Mouse (Mus musculus): Measurements from ENCODE around the gene Cenpa. TPM values are rescaled to one million over a fixed set of nuclear protein-coding genes. Genes with fewer than 3 reads are reported as not detected.

The Cenpa gene
- polyA plus RNA-seq, 1 experiment from 2014 or later: 409 TPM

DNA sequence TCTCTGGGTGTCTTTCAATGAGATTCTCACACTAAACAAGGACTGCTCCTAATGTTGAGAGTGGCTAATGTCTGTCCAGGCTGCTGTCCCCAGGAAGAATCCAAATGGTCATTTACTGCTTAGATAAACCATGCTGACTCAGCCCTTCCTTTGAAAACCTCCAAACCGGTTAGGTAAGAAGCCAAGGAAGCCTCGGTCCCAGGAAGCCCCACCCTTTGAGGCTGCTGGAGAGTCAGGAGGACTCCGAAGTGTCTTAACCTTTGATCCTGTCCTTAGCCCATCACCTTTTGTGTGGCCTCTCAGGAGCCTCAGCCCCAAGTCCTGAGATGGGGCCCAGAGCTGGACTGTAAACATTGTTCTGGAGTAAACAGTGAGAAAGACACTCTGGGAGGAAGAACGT, 17.0 kb upstream of the Cenpa start:
- H3K4me1 ChIP-seq (replicated peaks): peaks cover 22% of the 10 kb centered on the region
- WGBS: 75% methylated on average over 4 of the region's 4 CpGs
- peaks cover under 1% of the 10 kb centered on the region; the same call in 1 of the 2 replicates for H3K27me3 ChIP-seq (ENCODE audit: insufficient read depth, poor library complexity, severe bottlenecking)
- no peak overlapping the region for H3K4me3 ChIP-seq
- peaks cover 21% of the 10 kb centered on the region for H3K36me3 ChIP-seq
- no peak for DNase-seq (ENCODE audit: low spot score)
- no peak overlapping the region for H3K27ac ChIP-seq
- H3K9me3 ChIP-seq: no peaks in the 10 kb centered on the region

DNA sequence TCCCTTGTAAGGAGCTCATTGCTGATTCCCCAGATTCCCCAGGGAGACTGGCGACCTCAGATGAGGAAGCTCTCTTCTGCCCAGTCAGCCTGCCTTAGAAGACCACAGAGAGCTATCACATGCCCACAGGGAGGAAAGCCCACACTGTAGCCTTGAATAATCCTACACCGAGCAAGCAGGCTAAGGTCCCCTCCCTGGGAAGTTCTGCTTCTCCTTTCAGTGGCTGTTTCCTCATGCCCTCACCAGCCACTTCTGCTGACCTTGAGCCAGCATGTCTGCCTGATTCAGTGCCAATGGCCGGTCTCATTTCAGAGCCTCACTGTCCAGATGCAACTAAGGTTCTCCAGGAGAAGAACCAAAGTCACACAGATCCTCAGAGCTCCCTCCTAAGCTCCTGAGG, 15.8 kb upstream of the Cenpa start:
- no peak overlapping the region for H3K27ac ChIP-seq
- H3K9me3 ChIP-seq: no peaks in the 10 kb centered on the region
- WGBS: 84% methylated on average over 3 of the region's 3 CpGs
- H3K4me3 ChIP-seq: no peak overlapping the region
- H3K36me3 ChIP-seq: peaks cover 33% of the 10 kb centered on the region
- H3K27me3 ChIP-seq (ENCODE audit: insufficient read depth, poor library complexity, severe bottlenecking): no peaks in the 10 kb centered on the region
- no peak for DNase-seq (ENCODE audit: low spot score)
- H3K4me1 ChIP-seq (replicated peaks): peaks cover 22% of the 10 kb centered on the region

DNA sequence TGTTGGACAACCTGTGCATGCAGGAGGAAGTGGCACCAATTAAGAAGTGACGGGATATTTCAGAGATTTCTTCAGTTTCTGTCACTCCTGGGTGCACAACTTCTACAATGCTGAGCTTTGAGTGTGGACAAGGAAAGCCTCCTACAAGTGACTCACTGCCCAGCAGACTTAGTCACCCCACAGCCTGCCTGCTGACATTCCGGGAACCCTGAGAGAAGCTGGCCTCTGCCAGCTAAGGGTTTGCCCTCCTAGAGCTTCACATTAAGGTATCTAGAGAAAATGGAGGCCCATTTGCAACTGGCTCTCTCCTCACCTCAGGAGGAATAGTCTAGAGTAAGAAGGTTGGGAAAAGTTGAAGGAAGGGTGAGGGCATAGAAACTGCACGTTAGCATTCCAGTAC, 15.0 kb upstream of the Cenpa start:
- H3K36me3 ChIP-seq: peaks cover 41% of the 10 kb centered on the region
- no peak overlapping the region for H3K4me3 ChIP-seq
- no peak overlapping the region for H3K27ac ChIP-seq
- H3K4me1 ChIP-seq (replicated peaks): peaks cover 22% of the 10 kb centered on the region
- H3K9me3 ChIP-seq: no peaks in the 10 kb centered on the region
- WGBS: 92% methylated on average over 3 of the region's 3 CpGs
- DNase-seq (ENCODE audit: low spot score): no peak
- H3K27me3 ChIP-seq (ENCODE audit: insufficient read depth, poor library complexity, severe bottlenecking): no peaks in the 10 kb centered on the region

DNA sequence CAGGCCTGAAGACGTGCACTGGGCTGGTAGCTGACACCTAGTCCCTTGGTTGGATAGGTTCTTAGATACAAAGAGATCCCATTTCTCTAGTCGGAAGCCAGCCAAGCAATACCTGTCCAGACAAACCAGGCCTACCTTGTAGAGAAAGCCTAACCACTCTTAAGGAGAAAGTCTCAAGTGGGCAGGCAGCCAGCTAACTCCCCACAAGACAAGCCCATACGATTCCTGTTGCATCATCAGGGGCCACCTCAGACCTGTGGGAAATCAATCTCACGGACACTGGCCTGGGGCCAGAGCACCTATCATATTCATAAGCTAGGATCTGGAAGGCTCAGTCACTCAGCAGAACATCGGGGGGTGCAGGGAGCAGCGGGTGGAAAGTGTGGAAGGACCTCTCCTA, 13.3 kb upstream of the Cenpa start:
- no peak overlapping the region for H3K4me3 ChIP-seq
- 91% methylated on average over 6 of the region's 6 CpGs for WGBS
- H3K9me3 ChIP-seq: no peaks in the 10 kb centered on the region
- H3K27ac ChIP-seq: no peak overlapping the region
- no peak for DNase-seq (ENCODE audit: low spot score)
- H3K27me3 ChIP-seq (ENCODE audit: insufficient read depth, poor library complexity, severe bottlenecking): no peaks in the 10 kb centered on the region
- peaks cover 58% of the 10 kb centered on the region for H3K36me3 ChIP-seq
- H3K4me1 ChIP-seq (replicated peaks): peaks cover 11% of the 10 kb centered on the region

DNA sequence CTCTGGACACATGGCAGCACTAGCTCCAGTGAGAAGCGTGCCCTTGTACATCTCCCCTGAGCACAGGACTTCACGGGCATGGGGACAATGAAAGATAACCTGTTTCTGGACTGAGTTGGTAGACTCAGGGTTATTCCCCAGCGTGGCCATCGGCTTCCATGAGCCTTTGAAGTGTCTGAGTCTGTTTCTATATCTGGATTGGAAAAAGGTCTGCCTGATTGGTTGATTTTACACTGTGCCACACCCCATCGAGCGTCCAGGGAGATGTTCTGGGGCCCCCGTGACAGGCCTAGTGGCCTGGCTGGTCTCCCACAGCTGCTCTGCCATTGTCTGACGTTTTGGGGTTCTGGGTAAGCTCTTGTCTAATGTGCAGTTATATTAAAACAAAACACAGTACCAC, 11.5 kb upstream of the Cenpa start:
- Histone ChIP-seq H3K27me3 (ENCODE audit: insufficient read depth, poor library complexity, severe bottlenecking) (no peaks in the 10 kb centered on the region), H3K4me3 (no peak overlapping the region), H3K36me3 (peaks cover 66% of the 10 kb centered on the region), H3K27ac (no peak overlapping the region), H3K4me1 (replicated peaks) (no peaks in the 10 kb centered on the region; the same call in 1 of the 2 replicates), H3K9me3 (no peaks in the 10 kb centered on the region)
- DNase-seq (ENCODE audit: low spot score): no peak
- 86% methylated on average over 8 of the region's 8 CpGs for WGBS

DNA sequence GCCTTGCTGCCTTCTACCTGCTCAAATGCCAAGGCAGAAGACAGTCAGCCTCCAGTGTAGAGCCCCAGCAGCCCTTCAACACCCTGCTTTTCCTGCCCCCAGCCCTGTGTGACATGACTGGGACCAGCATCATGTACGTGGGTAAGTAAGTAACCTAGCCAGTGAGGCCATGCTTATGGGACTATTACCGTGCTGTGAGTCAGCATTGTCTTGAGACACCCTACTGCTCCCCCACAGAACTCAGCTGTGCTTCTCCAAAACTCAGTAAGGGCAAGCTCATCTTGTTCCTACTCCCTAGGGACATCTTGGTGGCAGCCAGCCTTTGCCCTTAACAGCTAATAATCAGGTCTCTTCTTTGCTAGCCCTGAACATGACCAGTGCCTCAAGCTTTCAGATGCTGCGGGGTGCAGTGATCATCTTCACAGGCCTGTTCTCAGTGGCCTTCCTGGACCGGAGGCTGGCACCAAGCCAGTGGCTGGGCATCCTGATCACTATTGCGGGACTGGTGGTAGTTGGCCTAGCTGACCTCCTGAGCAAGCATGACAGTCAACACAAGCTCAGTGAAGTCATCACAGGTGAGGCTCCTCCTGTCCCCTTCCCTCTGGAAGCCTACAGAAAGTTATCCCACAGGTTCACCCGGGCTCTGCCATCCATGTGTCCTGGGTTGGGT, 10.9 kb upstream of the Cenpa start:
- 0 out of 2 replicates have a peak, but pooled peaks cover 3% of the 10 kb centered on the region for H3K4me1 ChIP-seq (replicated peaks)
- no peak overlapping the region for H3K27ac ChIP-seq
- H3K4me3 ChIP-seq: no peak overlapping the region
- no peaks in the 10 kb centered on the region for H3K27me3 ChIP-seq (ENCODE audit: insufficient read depth, poor library complexity, severe bottlenecking)
- H3K36me3 ChIP-seq: peaks cover 66% of the 10 kb centered on the region
- DNase-seq (ENCODE audit: low spot score): no peak
- H3K9me3 ChIP-seq: 0 out of 2 replicates have a peak, but pooled peaks cover 4% of the 10 kb centered on the region
- 90% methylated on average over 6 of the region's 6 CpGs for WGBS

DNA sequence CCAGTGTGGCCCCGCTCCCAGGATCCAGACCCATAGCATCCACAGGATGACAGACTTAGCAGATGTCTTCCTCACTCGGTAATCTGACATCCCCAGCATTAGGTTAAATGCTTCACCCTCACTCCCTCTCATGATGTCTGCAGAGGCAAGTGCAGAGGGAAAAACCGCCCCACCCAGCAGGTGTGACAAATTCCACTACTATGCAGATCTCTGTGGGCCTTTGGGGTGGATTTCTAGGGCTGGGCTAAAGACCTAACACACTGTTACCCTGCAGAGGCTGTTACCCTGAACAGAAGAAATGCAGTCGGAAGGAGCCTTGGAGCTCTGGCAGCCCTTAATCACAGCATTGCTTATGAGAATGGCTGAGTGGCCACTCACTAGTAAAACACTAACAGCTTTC, 7.5 kb upstream of the Cenpa start:
- no peak overlapping the region for H3K27ac ChIP-seq
- peaks cover 46% of the 10 kb centered on the region for H3K36me3 ChIP-seq
- no peaks in the 10 kb centered on the region for H3K27me3 ChIP-seq (ENCODE audit: insufficient read depth, poor library complexity, severe bottlenecking)
- H3K9me3 ChIP-seq: 0 out of 2 replicates have a peak, but pooled peaks cover 5% of the 10 kb centered on the region
- H3K4me3 ChIP-seq: no peak overlapping the region
- 85% methylated on average over 4 of the region's 4 CpGs for WGBS
- DNase-seq (ENCODE audit: low spot score): no peak
- 0 out of 2 replicates have a peak, but pooled peaks cover 3% of the 10 kb centered on the region for H3K4me1 ChIP-seq (replicated peaks)

DNA sequence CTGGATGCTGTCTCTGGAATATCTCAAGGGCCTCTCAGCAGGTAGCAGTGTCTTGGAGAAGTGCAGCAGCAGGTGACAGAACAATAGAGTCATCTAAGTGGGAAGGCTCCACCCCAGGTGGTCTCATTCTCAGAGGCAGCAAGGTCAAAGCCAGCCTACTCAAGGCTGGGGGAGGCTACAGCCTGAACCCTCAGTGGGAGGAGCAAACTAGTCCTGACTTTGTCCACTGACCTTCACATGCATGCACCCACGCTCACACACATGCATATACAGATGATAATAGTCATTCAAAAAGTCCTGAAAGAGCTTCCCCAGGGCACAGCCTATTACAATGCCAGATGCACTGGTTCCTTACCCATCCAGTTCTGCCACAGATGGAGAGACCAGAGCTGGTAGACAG, 6.3 kb upstream of the Cenpa start:
- Histone ChIP-seq H3K27me3 (ENCODE audit: insufficient read depth, poor library complexity, severe bottlenecking) (no peaks in the 10 kb centered on the region), H3K4me1 (replicated peaks) (0 out of 2 replicates have a peak, but pooled peaks cover 3% of the 10 kb centered on the region), H3K4me3 (no peak overlapping the region), H3K36me3 (peaks cover 38% of the 10 kb centered on the region), H3K27ac (no peak overlapping the region), H3K9me3 (0 out of 2 replicates have a peak, but pooled peaks cover 5% of the 10 kb centered on the region)
- DNase-seq (ENCODE audit: low spot score): no peak
- 88% methylated on average over 1 of the region's 1 CpGs for WGBS

DNA sequence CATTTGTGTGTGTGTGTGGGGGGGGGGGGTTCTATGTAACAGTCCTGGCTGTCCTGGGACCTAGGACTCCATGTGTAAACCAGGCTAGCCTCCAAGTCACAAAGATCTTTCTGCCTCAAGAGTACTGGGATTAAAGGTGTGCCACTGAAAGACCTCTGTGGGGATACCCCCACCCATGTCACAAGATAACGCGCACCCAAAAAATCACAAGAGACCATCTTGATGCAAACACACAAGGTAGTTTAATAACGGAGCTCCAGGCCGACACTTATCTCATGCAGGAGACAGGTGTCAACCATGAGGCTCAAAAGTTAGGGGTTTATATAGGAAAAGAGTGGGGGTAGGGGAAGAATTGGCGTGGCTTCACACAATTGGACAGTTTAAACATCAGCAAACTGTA, 5.8 kb upstream of the Cenpa start:
- Histone ChIP-seq H3K4me3 (no peak overlapping the region), H3K9me3 (0 out of 2 replicates have a peak, but pooled peaks cover 5% of the 10 kb centered on the region), H3K36me3 (peaks cover 32% of the 10 kb centered on the region), H3K27me3 (ENCODE audit: insufficient read depth, poor library complexity, severe bottlenecking) (no peaks in the 10 kb centered on the region), H3K27ac (no peak overlapping the region), H3K4me1 (replicated peaks) (0 out of 2 replicates have a peak, but pooled peaks cover 3% of the 10 kb centered on the region)
- DNase-seq (ENCODE audit: low spot score): no peak
- WGBS: 97% methylated on average over 5 of the region's 5 CpGs

DNA sequence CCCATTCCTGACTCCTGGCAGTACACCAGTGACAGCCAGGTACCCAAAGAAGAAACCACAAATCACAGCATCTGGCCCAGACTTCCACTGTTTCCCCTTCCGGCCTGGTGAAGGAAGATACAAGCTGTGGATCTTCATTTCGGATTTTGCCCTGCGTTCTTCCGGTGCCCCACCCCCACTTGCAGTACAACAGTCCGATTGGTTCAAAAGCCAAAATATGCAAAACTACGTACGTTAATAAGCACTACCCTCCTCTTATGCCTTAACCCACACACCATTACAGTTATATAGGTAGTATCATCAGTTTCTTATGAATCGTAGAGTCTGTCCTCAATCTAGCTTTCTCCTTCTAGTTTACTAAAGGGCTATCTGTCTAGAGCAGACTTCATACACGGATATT, 1.2 kb upstream of the Cenpa start:
- Histone ChIP-seq H3K36me3 (peaks cover 23% of the 10 kb centered on the region), H3K4me1 (replicated peaks) (peaks cover 28% of the 10 kb centered on the region), H3K4me3 (no peak overlapping the region), H3K27ac (no peak overlapping the region), H3K27me3 (ENCODE audit: insufficient read depth, poor library complexity, severe bottlenecking) (no peaks in the 10 kb centered on the region), H3K9me3 (0 out of 2 replicates have a peak, but pooled peaks cover 5% of the 10 kb centered on the region)
- no peak for DNase-seq (ENCODE audit: low spot score)
- whole genome bisulfite sequencing: 90% methylated on average over 9 of the region's 9 CpGs

DNA sequence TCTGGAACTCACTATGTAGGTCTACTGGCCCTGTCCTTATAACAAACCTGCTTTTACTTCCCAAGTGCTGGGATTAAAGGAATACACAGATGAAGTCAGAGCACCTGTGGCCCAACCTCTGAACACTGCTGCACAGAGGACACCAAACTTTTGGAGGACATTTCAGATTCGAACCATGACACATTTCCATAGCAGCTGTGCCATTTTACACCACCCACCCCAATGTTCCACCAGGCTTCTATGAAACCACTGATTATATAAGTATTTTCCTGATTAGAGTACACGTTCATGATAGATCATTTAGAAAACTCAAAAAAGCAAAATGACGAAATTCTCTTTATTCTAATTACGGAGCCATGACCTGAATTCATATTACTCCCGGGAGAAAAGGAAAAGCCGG, 609 bp upstream of the Cenpa start:
- H3K4me1 ChIP-seq (replicated peaks): peaks cover 28% of the 10 kb centered on the region
- H3K27me3 ChIP-seq (ENCODE audit: insufficient read depth, poor library complexity, severe bottlenecking): no peaks in the 10 kb centered on the region
- H3K27ac ChIP-seq: peak overlapping the region; percentile 95
- H3K9me3 ChIP-seq: no peaks in the 10 kb centered on the region
- H3K4me3 ChIP-seq: peak overlapping the region; percentile 82
- peaks cover 29% of the 10 kb centered on the region for H3K36me3 ChIP-seq
- 74% methylated on average over 6 of the region's 6 CpGs for WGBS
- DNase-seq (ENCODE audit: low spot score): no peak

DNA sequence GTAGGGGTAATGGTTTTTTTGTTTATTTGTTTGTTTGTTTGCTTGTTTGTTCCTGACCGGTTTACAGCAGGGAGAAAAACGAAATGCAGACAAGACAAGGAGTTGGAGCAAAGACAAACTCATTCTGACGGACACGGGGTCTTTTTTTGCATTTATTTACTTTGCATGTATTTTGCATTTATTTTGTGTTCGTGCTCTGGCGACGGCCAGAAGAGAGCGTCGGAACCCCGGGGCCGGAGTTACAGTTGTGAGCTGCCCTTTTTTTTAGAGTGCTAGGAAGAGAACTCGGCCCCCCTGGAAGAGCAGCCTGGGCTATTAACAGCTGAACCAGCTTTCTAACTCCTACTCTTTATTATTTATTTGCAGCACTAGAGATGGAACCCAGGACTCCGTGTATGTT, 638 bp downstream of the Cenpa start:
- no peaks in the 10 kb centered on the region for H3K27me3 ChIP-seq (ENCODE audit: insufficient read depth, poor library complexity, severe bottlenecking)
- no peaks in the 10 kb centered on the region for H3K9me3 ChIP-seq
- H3K4me1 ChIP-seq (replicated peaks): peaks cover 28% of the 10 kb centered on the region
- WGBS: under 1% methylated on average over 13 of the region's 13 CpGs
- peaks cover 41% of the 10 kb centered on the region for H3K36me3 ChIP-seq
- DNase-seq (ENCODE audit: low spot score): no peak
- peak overlapping the region; percentile 82 for H3K4me3 ChIP-seq
- H3K27ac ChIP-seq: peak overlapping the region; percentile 95

DNA sequence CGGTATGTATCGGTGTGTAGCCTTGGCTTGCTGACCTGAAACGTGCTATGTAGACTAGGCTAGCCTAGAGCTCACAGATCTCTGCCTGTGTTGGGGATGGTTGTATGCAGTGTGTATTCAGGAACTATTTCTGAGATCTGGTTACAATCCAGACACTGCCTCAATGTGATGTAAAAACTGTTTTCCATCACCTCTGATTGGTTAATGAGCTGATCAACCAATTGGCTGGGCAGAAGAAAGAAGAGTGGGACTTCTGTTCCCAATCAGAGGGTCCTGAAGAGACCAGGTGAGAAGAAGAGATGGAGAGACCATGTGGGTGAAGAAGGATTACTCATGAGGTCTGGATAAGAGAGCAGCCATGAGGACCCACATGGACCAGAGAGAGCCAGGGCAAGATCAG, 1.1 kb downstream of the Cenpa start:
- Histone ChIP-seq H3K4me3 (peak overlapping the region; percentile 82), H3K4me1 (replicated peaks) (peaks cover 28% of the 10 kb centered on the region), H3K9me3 (no peaks in the 10 kb centered on the region), H3K27ac (peak overlapping the region; percentile 95), H3K27me3 (ENCODE audit: insufficient read depth, poor library complexity, severe bottlenecking) (no peaks in the 10 kb centered on the region), H3K36me3 (peaks cover 46% of the 10 kb centered on the region)
- no peak for DNase-seq (ENCODE audit: low spot score)
- WGBS: 10% methylated on average over 3 of the region's 3 CpGs

Measured in hindbrain, embryonic 10.5 days (tissue).